Mouse (Mus musculus) E14TG2a.4 (cell line): ENCODE measurements around the gene Rgs9bp.

Experiments used
- CTCF ChIP-seq: conservative IDR thresholded peaks from 2 replicates; pipeline ENCODE4 v1.5.1; 2014; ENCODE audit warnings: low read length
- NANOG ChIP-seq: IDR thresholded peaks from 2 replicates; pipeline ENCODE4 v1.6.1; 2014; ENCODE audit warnings: borderline replicate concordance, low read length, mixed read lengths
- POU5F1 ChIP-seq: IDR thresholded peaks from 2 replicates; pipeline ENCODE4 v1.6.1; 2014; ENCODE audit warnings: low read length, borderline replicate concordance

- no peak for TF ChIP-seq CTCF
- no peak for TF ChIP-seq POU5F1
- TF ChIP-seq NANOG, result no peak
These were observed 594 bp downstream of the Rgs9bp start for GRCm38 (mm10) chr7:35584786-35585190.
